Mouse (Mus musculus): Measurements from ENCODE around the gene Psat1.

The Psat1 gene

DNA sequence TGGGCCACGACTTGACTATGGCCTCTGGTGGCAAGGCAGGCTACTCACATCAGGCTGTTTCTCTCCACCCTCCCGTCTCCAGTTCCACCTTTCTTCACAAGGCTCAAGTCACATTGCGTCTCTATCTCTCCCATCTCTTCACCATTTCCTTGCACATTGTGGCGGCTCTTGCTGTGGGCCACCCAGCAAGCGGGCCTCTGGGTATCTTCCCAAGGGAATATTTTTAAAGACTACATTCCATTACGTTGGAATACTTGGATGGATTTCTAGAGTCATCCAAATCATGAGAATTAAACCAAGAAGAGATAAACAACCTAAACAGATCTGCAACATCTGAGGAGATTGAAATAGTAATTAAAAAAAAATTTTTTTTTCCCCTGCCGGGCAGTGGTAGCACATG lies at the start of gene Psat1:
Gene Psat1, minus strand, starts transcription at position 101 of the 400 bp plus-strand sequence.
- TF ChIP-seq GATA4 (IDR thresholded peaks at IDR 0.05; ENCODE audit: insufficient replicate concordance, low read length): no peak

DNA sequence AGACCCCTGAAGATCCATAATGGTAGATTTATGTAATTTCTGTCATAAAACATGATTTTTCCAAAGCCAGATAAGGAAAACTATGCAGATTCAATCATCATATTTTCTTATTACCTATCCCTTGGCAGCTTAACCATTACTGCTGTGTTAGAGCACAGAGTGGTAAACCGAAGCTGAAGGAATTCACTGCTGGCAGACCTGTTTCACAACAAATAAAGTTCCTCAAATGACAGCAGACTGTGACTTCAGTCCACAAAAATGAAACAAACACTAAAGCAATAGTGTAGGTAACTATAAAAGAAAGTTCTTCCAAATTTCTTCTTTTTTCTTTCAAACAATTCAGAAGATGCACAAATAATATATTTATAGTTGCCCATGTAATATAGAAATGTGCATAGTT lies 43.0 kb upstream of the Psat1 start:
- TF ChIP-seq GATA4 (IDR thresholded peaks at IDR 0.05; ENCODE audit: insufficient replicate concordance, low read length): no peak

DNA sequence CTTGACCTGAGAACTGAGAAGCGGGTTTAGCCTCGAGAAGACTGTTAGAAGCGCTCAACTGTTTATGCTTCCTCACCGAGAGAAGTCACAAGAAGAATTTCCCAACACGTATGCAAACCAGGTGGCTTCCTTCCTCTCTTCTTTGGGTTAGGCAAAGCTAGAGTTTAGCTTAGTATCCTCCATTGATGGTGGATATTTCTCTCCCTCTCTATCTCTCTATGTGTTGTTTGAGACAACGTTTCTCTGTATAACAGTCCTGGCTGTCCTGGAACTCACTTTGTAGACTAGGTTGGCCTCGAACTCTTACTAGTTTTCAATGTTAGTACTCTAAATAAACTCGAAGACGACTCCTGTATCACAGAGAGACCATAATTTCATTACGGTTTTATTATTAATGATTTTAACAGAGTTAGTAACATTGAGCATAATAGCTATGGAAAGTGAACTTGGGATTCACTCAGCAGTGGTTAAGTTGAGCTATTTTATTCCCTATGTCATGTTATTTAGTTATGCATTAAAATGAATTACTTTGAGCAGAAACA lies 38.1 kb upstream of the Psat1 start:
- TF ChIP-seq GATA4 (IDR thresholded peaks at IDR 0.05; ENCODE audit: insufficient replicate concordance, low read length): no peak

DNA sequence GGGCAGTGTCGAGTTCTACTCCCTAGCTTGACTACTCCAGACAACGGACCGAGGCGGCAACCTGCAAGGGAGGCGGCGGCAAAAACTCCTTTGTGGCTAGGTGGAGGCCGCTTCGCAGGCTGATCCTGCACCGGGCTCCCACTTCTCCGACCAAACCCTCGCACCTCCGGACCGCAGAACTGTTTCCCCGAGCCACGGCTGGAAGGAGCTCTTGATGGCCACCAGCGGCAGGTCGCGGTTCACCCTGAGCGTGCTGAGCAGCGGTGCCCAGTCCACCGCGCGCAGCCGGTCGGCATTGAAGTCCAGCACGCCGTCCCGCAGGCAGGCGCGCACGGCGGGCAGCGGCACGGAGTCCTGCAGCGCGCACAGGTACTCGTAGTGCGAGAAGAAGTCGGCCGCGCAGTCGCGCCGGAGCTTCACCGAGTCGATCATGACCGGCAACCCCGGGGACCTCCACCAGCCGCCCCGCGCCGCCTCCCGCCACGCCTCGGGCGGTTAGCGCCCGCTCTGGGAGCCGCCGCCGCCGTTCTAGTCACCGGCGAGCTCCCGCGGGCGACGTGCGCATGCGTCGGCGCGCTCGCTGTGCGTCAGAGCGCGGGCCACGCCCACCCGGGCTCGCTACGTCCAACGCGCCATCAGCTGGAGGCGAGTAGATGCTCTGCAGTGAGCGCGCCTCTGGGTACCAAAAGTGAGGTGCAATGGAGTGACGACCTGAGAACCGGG lies 37.5 kb upstream of the Psat1 start, which contains the start of gene Cep78:
Gene Cep78, minus strand, starts transcription at position 541 of the 723 bp plus-strand sequence.
- TF ChIP-seq GATA4 (IDR thresholded peaks at IDR 0.05; ENCODE audit: insufficient replicate concordance, low read length): no peak

DNA sequence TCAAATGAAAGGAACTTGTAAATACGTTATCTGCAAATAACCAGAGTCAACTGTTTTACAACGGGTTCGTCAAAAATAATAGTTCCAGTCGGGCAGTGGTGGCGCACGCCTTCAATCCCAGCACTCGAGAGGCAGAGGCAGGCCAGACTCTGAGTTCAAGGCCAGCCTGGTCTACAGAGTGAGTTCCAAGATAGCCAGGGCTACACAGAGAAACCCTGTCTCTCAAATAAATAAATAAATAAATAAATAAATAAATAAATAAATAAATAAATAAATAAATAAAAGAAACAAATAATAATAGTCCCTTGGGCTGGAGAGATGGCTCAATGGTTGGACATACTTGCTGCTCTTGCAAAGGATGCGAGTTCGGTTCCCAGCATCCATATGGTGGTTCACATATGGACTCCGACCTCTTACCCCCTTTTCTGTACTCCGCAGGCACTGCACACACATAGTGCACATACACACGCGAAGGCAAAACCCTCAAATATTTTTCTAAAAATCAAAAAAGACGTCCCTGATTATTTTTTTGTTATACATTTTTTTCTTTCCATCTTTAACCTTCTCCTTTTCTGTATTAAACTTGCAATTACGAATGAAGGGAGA lies 36.7 kb upstream of the Psat1 start:
- TF ChIP-seq GATA4 (IDR thresholded peaks at IDR 0.05; ENCODE audit: insufficient replicate concordance, low read length): no peak

DNA sequence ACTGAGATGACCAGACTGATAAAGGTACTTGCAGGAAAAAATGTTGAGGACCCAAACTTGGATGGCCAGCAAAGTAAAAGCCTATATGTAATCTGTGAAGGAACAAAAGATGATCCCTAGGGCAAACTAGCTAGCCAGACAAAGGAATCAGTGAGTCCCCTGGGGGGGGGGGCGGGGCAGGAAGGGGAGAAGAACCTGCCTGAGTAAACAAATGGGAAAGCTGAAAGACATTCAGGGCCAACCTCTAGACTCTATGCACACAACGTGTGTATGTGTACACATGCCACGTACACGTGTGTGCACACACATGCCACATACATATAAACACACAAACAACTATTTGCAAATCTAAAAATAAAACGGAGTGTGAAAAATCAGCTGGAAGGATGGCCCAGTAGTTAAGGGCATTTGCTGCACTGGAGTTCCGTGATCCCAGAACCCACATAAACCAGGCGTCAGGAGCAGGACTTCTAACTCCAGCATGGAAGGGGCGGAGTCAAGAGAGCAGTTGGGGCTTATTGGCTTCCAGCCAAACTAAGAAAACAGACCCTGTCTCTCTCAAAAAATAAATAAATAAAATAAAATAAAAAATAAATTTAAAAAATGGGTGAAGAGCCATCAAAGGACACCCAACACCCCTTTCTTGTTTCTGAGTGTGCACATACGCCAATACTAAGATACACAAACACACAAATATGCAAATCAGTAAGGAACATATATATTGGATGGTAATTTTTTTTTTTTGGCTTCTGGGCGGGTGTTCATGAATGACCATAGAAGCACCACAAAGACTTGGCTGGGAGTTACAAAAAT lies 36.0 kb upstream of the Psat1 start:
- TF ChIP-seq GATA4 (IDR thresholded peaks at IDR 0.05; ENCODE audit: insufficient replicate concordance, low read length): no peak

DNA sequence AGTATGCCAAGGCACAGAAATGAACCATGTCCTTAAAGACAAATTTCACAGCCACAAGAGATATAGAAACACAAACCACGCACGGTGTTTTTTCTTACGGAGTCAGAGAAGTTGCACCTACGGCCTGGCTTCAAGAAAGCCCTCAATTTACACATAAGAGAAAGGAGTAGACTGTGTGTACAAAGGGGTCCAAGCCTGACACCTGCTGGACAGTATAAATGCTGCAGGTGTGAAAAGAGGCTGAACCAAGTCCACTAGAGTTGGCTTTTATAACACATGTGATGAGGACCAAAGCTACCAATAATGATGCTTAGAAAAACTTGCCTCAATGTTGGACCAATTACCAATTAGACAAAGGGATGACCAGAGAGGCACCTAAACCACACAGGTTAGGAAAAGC lies 34.7 kb upstream of the Psat1 start:
- no peak for TF ChIP-seq GATA4 (IDR thresholded peaks at IDR 0.05; ENCODE audit: insufficient replicate concordance, low read length)

DNA sequence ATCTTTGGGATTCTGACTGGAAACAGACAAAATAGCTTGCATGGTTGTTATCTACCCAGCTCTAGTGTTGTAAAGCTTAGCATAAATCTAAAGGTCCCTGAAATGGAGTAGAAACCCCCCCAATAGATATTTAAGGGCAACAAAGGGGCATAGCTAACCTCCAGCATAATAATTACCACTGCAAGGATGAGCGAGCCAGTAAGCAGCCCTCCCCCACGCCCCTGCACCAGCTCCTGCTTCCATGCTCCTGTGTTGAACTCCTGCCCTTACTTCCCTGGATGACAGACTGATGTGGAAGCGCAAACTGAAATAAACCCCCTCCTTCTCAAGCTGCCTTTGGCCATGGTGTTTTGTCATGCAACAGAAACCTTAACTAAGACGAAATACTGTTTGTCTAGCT lies 26.2 kb upstream of the Psat1 start:
- no peak for TF ChIP-seq GATA4 (IDR thresholded peaks at IDR 0.05; ENCODE audit: insufficient replicate concordance, low read length)

DNA sequence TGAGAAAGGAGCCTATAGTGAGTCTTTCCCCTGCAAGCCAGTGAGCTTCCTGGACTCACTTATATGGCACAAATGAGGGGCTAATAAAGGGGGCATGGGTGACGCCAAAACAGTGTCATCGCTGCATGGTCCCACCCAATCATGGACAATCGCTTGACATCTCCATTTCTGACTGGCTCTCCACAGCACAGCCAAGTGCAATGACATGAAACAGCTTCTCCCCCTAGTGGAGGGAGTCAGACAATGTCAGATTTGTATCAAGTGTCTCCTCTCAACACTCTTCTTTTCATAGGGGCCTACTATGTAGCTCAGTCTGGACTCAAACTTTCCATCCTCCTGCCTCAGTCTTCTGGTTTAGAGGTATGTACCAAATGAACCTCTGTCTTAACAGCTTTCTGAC lies 17.9 kb upstream of the Psat1 start:
- TF ChIP-seq GATA4 (IDR thresholded peaks at IDR 0.05; ENCODE audit: insufficient replicate concordance, low read length): no peak

DNA sequence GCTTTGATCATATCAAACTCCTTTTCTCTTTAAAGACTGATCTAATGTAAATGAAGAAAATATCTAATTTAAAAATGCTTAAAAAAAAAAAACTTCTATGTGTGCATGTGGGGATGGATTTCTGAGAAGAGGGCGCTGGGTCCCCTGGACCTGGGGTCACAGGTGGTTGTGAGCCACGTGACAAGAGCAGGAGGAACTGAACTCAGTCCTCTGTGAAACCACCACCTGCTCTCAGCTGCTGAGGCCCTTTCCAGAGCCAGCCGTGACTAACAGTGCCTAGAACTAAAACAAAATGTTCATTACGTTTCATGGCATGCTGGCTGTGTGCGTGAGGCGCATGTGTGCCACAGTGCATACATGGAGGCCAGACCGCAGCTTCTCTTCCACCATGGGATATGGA lies 17.4 kb upstream of the Psat1 start:
- TF ChIP-seq GATA4 (IDR thresholded peaks at IDR 0.05; ENCODE audit: insufficient replicate concordance, low read length): no peak

DNA sequence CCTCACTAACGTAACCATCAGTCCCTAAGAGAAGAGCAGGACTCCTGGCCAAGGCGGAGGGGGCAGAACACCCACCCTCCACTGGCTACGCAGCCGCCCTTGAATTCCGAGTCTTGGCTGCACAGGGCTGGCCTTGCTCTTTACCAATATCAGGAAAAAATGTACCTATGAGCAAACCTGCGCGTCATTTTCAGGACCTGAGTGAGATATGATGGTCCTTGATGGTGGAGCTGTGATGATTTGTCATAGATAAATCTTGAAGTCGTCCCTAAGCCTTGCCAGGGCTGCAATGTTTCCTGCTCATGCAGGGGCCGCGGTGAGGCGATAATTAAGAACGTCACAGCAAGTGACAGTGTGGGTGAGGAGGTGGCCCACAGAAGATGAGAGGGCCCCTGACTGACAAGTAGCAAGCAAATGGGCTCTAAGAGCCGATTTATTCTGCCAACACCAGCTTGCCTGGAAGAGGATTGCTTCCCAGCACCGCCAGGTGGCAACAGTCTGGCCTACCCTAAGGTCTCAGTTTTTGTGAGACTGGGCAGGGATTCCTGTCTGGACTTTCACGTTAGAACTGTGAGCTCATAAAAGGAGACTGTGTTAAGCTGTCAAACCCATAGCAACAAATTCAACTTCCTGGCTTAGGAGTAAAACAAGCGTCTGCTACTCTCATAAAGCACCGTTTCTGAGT lies 16.0 kb upstream of the Psat1 start:
- no peak for TF ChIP-seq GATA4 (IDR thresholded peaks at IDR 0.05; ENCODE audit: insufficient replicate concordance, low read length)

DNA sequence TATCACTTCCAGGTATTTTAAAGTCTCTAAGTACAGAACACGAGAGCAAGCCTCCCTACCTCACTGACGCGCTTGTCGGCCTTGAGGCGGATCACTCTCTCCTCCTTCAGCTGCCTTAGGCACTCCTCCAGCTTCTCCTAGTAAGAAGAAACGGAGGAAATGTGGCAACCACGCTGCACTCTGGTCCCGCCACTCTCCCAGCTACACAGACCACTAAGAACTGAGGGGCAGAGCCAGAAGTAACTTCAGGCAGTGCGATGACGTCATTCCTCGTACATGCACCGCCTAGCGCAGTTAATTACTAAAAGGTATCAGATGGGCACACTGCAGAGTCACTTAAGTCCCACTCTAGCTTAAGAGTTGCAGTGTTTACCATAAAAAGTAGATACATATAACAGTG lies 15.2 kb upstream of the Psat1 start:
- no peak for TF ChIP-seq GATA4 (IDR thresholded peaks at IDR 0.05; ENCODE audit: insufficient replicate concordance, low read length)

DNA sequence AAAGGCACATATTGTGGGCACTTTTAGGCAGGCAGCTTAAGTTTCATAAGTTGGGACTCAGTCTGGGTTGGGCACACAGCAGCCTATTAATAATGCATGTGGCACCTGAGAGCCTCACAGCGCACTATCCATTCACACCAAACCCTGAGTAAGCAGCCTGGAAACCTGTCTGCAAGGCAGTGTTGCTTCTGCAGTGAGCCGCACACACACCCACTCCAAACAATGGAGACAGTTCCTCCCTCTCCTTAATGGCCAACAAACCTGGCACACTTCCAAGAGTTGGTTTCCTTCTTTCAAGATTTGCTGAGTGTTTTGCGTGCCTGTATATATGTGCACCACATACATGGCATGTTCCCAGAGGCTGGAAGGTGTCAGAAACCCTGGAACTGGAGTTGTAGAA lies 3.1 kb upstream of the Psat1 start:
- no peak for TF ChIP-seq GATA4 (IDR thresholded peaks at IDR 0.05; ENCODE audit: insufficient replicate concordance, low read length)

DNA sequence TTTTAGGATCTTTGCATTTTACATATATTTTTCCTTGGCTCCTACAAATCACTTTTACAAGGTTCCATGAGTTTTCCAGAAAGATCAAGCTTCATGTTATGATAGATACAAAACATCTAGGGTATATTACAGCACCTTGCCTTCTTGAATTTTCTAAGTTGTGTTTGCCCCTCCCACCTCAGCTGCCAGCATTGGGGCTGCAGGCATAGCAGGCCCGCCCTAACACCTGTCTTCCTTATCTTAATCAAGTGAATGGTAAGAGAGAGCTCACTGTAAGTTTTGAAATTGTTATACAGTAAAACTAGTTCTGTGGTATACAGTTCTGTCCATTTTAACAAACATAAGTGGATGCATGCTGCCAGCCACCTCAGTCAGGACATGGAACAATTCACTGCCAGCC lies 1.7 kb upstream of the Psat1 start:
- TF ChIP-seq GATA4 (IDR thresholded peaks at IDR 0.05; ENCODE audit: insufficient replicate concordance, low read length): no peak

DNA sequence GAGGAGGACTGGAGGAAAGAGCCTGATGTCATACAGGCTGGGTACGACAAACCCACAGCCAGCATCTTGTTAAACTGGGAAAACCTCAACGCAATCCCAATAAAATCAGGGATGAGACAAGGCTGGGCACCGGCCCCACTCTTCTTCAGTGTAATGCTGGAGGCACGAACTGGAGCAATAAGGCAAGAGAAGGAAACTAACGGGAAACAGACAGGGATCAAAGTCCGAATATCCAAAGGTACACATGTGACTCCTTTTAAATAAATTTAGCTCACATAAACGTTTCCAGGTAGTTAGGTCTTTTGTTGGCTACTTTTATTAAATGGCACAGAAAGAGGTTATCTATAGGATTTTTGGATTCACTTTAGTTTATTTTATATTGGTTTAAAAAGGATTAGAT lies 1.3 kb upstream of the Psat1 start:
- no peak for TF ChIP-seq GATA4 (IDR thresholded peaks at IDR 0.05; ENCODE audit: insufficient replicate concordance, low read length)

All from liver, adult (tissue).